Mouse (Mus musculus): ENCODE results near the gene Ifne. TPM values are rescaled to one million over a fixed set of nuclear protein-coding genes. Genes with fewer than 3 reads are reported as not detected.

The Ifne gene
- polyA plus RNA-seq, 1 experiment from 2014 or later, result not detected

MicroRNA genes within 50 kb of the gene (microRNA counts, 519-probe panel; counts per million panel counts)
- microRNA mmu-miR-31, result 2,872 counts per million, percentile 54 among the panel's probes with 10 or more counts

Small RNAs within 50 kb of the gene (microRNA-seq; reads per million reads assigned to microRNA genes)
- gene Mir31, result 246 reads per million, percentile 60 among the genes with 10 or more reads in this experiment

Other genes starting within 250 kb of the Ifne start
- not detected in 2 replicates for gene C87499, start 245.8 kb downstream of the Ifne start, polyA plus RNA-seq (2015; fragmentation: Nextera tagmentation; extraction: Ambion mirVana)
- gene Ifna13, start 235.7 kb downstream of the Ifne start, polyA plus RNA-seq (2015; fragmentation: Nextera tagmentation; extraction: Ambion mirVana), result not detected in 2 replicates
- gene Ifna16, start 203.3 kb downstream of the Ifne start, polyA plus RNA-seq (2015; fragmentation: Nextera tagmentation; extraction: Ambion mirVana), result not detected in 2 replicates
- not detected in 2 replicates for gene Ifna2, start 196.3 kb downstream of the Ifne start, polyA plus RNA-seq (2015; fragmentation: Nextera tagmentation; extraction: Ambion mirVana)
- not detected in 2 replicates for gene Ifnab, start 188.8 kb downstream of the Ifne start, polyA plus RNA-seq (2015; fragmentation: Nextera tagmentation; extraction: Ambion mirVana)
- gene Gm26566, start 158.4 kb downstream of the Ifne start, polyA plus RNA-seq (2015; fragmentation: Nextera tagmentation; extraction: Ambion mirVana), result 0.82 and 1.2 TPM in 2 replicates
- gene Klhl9, start 157.7 kb downstream of the Ifne start, polyA plus RNA-seq (2015; fragmentation: Nextera tagmentation; extraction: Ambion mirVana), result 88.1 and 91.8 TPM in 2 replicates
- gene Gm13271, start 125.3 kb downstream of the Ifne start, polyA plus RNA-seq (2015; fragmentation: Nextera tagmentation; extraction: Ambion mirVana), result not detected in 2 replicates
- gene Gm13283, start 120.1 kb downstream of the Ifne start, polyA plus RNA-seq (2015; fragmentation: Nextera tagmentation; extraction: Ambion mirVana), result 0.31 TPM in 1 of 2 replicates, not detected in the other
- gene Gm13290, start 106.4 kb downstream of the Ifne start, polyA plus RNA-seq (2015; fragmentation: Nextera tagmentation; extraction: Ambion mirVana), result 0.38 and 0.49 TPM in 2 replicates
- not detected in 2 replicates for gene Gm13289, start 103.3 kb downstream of the Ifne start, polyA plus RNA-seq (2015; fragmentation: Nextera tagmentation; extraction: Ambion mirVana)
- gene Gm13272, start 100.4 kb downstream of the Ifne start, polyA plus RNA-seq (2015; fragmentation: Nextera tagmentation; extraction: Ambion mirVana), result not detected in 2 replicates
- 0.34 TPM in 1 of 2 replicates, not detected in the other for gene Ifnz, start 98.1 kb downstream of the Ifne start, polyA plus RNA-seq (2015; fragmentation: Nextera tagmentation; extraction: Ambion mirVana)
- gene Gm13276, start 94.5 kb downstream of the Ifne start, polyA plus RNA-seq (2015; fragmentation: Nextera tagmentation; extraction: Ambion mirVana), result 0.36 and 1.2 TPM in 2 replicates
- gene Gm13277, start 91.6 kb downstream of the Ifne start, polyA plus RNA-seq (2015; fragmentation: Nextera tagmentation; extraction: Ambion mirVana), result not detected in 2 replicates
- gene Gm13278, start 88.7 kb downstream of the Ifne start, polyA plus RNA-seq (2015; fragmentation: Nextera tagmentation; extraction: Ambion mirVana), result not detected in 2 replicates
- not detected in 2 replicates for gene Gm13275, start 85.7 kb downstream of the Ifne start, polyA plus RNA-seq (2015; fragmentation: Nextera tagmentation; extraction: Ambion mirVana)
- not detected in 2 replicates for gene Gm13279, start 82.8 kb downstream of the Ifne start, polyA plus RNA-seq (2015; fragmentation: Nextera tagmentation; extraction: Ambion mirVana)
- 1.5 and 1.8 TPM in 2 replicates for gene Gm13285, start 80.5 kb downstream of the Ifne start, polyA plus RNA-seq (2015; fragmentation: Nextera tagmentation; extraction: Ambion mirVana)
- not detected in 2 replicates for gene Gm13287, start 76.9 kb downstream of the Ifne start, polyA plus RNA-seq (2015; fragmentation: Nextera tagmentation; extraction: Ambion mirVana)
- gene Gm13288, start 74.7 kb downstream of the Ifne start, polyA plus RNA-seq (2015; fragmentation: Nextera tagmentation; extraction: Ambion mirVana), result not detected in 2 replicates
- gene Ifna7, start 64.0 kb downstream of the Ifne start, polyA plus RNA-seq (2015; fragmentation: Nextera tagmentation; extraction: Ambion mirVana), result not detected in 2 replicates
- gene Ifna11, start 60.2 kb downstream of the Ifne start, polyA plus RNA-seq (2015; fragmentation: Nextera tagmentation; extraction: Ambion mirVana), result not detected in 2 replicates
- not detected in 2 replicates for gene Ifna6, start 52.8 kb downstream of the Ifne start, polyA plus RNA-seq (2015; fragmentation: Nextera tagmentation; extraction: Ambion mirVana)
- not detected in 2 replicates for gene Ifna5, start 44.7 kb downstream of the Ifne start, polyA plus RNA-seq (2015; fragmentation: Nextera tagmentation; extraction: Ambion mirVana)
- not detected in 2 replicates for gene Ifna4, start 38.3 kb downstream of the Ifne start, polyA plus RNA-seq (2015; fragmentation: Nextera tagmentation; extraction: Ambion mirVana)
- gene Ifna1, start 30.1 kb downstream of the Ifne start, polyA plus RNA-seq (2015; fragmentation: Nextera tagmentation; extraction: Ambion mirVana), result not detected in 2 replicates

Data from lung, embryonic 16.5 days (tissue).